Mouse (Mus musculus): ENCODE data around the gene Foxr2.

Foxr2 gene

GRCm38 (mm10) chrX:153118486-153118885, at the start of gene Foxr2:
Gene Foxr2 (plus strand): TSS chrX:153118786.
- DNase-seq (ENCODE audit: low read depth, low spot score): no peak

DNA sequence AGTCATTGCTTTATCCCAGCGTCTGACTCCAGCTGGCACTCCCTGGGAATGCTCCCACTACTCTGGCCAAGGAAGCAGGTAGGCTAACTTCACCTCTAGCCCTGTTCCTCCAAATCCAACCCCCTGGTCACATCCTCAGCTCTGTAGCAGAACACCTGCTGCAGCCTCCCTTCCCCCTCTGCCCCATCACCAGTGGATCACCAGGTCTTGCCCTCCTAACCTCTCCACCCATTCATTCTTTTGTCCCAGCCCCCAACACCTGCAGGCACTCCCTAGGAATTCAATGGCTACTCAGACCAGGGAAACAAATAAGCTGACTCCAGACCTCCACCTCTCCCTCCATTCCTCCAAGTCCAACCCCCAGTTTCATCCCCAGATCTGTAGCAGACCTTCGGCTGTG, 427 bp downstream of the Foxr2 start:
- DNase-seq (ENCODE audit: low read depth, low spot score): no peak

DNA sequence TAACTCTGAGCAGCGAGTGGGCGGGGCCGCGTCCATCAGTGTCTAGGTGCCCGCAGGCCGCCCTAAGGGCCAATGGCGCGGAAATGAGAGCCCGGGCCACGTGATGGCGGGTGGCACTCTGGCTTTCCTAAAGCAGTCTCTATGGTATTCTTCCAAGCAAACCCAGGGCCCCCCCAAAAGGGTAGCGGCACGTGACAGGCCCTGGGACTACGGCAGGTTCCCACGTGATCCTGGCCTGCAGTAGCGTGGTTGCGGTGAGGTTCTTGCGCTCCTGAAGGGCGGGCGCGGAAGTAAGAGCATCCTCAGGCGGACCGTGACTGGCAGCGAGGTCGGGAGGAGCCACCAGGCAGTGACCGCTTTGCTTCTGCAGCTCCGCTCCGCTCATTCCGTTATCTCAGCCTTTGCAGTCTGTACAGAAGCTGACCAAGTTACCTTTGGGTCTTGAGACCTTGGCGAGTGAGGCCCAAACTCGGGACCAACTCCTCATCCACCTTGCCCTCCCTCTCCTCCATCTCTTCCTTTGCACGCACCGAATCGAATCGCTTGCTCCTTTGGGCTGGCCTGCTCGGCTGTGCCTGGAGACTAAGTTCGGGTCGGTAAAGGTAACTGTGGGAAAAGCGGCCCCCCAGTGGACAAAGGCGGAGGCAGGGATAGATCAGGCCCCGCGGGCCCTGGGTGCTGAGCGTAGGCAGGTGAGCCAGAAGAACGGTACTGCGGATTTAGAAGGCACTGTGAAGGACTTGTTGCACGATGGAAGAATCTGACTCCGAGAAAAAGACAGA, 21.3 kb downstream of the Foxr2 start, which contains the start of gene Rragb:
Gene Rragb, plus strand, starts transcription at position 248 of the 782 bp plus-strand sequence.
- peak; percentile 2 for DNase-seq (ENCODE audit: low read depth, low spot score)

GRCm38 (mm10) chrX:153142656-153143055, 24.1 kb downstream of the Foxr2 start:
- DNase-seq (ENCODE audit: low read depth, low spot score): no peak

- no peak for DNase-seq (ENCODE audit: low read depth, low spot score)
Measured at GRCm38 (mm10) chrX:153151766-153152165, 33.2 kb downstream of the Foxr2 start.

- DNase-seq (ENCODE audit: low read depth, low spot score): no peak
Measured at GRCm38 (mm10) chrX:153155322-153155721, 36.7 kb downstream of the Foxr2 start.

DNA sequence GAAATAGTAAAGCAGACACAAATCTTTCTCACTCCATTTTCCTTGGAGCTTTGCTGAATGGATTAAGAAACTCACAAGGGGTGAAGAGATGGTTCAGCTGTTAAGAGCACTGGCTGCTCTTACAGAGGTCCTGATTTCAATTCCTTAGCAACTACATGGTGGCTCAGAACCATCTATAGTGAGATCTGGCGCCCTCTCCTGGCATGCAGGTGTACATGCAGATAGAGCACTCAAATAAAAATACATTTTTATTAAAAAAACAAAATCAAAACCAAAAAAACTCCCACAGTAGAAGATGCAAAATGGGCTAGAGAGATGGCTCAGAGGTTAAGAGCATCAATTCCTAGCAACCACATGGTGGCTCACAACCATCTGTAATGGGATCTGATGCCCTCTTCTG, 56.2 kb downstream of the Foxr2 start:
- no peak for DNase-seq (ENCODE audit: low read depth, low spot score)

GRCm38 (mm10) chrX:153182221-153182620, 63.6 kb downstream of the Foxr2 start:
- DNase-seq (ENCODE audit: low read depth, low spot score): no peak

All from c-Kit-negative CD71-positive TER-119-positive erythroid progenitor cells, embryonic 14.5 days (primary cell).